Mouse (Mus musculus): ENCODE measurements around the gene Mfsd4a.

DNA sequence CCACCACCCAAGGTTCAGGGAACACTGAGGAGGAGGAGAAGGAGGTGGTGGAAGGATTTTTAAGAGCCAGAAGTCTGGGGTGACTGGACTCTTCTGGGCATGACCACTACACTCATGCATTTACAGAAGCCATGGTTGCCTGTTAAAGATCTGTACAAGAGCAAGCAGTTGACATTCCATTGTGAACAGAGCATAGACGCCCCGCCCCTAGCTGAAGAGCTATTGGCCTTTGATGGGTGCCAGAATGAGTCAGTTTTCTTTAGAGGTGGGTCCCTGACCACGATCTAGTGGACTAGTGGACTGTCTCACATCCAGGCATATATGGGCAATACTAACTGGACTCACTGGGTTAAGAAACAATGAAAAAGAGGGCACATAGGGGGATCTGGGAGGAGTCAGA, 61.8 kb downstream of the Mfsd4a start:
- TF ChIP-seq POLR2A (IDR thresholded peaks at IDR 0.05; ENCODE audit: borderline replicate concordance, control insufficient read depth, low read depth, low read length) (no peak), CTCF (IDR thresholded peaks at IDR 0.05; ENCODE audit: control insufficient read depth, insufficient read depth, low read length) (no peak)
